Mouse (Mus musculus): ENCODE measurements at regions not wholly inside any gene's neighbourhood (a gene's known extent, or its start where the extent isn't known, plus 50 kb on each side); places are given as distances from the start of the nearest gene placed in this dataset.

DNA sequence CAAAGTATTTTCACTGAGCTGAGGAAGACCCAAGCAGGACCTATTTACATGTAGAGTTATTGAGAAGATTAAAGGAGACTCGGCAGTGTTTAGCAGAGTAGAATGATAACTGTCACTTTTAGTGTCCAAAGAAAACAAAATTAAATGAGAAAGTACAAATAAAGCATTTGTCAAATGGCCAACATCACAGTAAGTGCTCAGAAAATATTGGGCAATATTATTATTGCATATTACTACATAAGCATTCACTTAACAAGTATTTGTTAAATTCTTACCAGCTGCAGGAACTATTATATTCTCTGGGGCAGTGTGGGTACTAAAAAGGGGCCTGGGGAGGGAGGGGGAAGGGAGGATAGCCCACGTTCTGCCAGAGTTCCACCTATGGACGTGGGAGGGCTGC, 224.5 kb upstream of the Noct start:
- H3K9ac ChIP-seq (replicated peaks) = no peak overlapping the region
- H3K27ac ChIP-seq = no peak overlapping the region
- no peaks in the 10 kb centered on the region for H3K27me3 ChIP-seq
- H3K4me2 ChIP-seq (replicated peaks) = no peak overlapping the region
- peaks cover 11% of the 10 kb centered on the region for H3K4me1 ChIP-seq (replicated peaks)
- ATAC-seq = no peak
- WGBS = 77% methylated on average over 3 of the region's 3 CpGs
- no peaks in the 10 kb centered on the region for H3K9me3 ChIP-seq
- H3K4me3 ChIP-seq (replicated peaks) = no peak overlapping the region
- H3K36me3 ChIP-seq = no peaks in the 10 kb centered on the region

GRCm38 (mm10) chr3:51000938-51001337, 223.3 kb upstream of the Noct start:
- Histone ChIP-seq H3K4me1 (replicated peaks) (peaks cover 11% of the 10 kb centered on the region), H3K36me3 (no peaks in the 10 kb centered on the region), H3K27ac (no peak overlapping the region), H3K9ac (replicated peaks) (no peak overlapping the region), H3K4me2 (replicated peaks) (no peak overlapping the region), H3K4me3 (replicated peaks) (no peak overlapping the region), H3K9me3 (no peaks in the 10 kb centered on the region), H3K27me3 (no peaks in the 10 kb centered on the region)
- ATAC-seq = no peak
- WGBS = 92% methylated on average over 7 of the region's 7 CpGs

GRCm38 (mm10) chr3:51002662-51003061, 221.6 kb upstream of the Noct start:
- ATAC-seq = peak; percentile 55; the same call in 1 of the 2 replicates
- peaks cover 11% of the 10 kb centered on the region for H3K4me1 ChIP-seq (replicated peaks)
- WGBS = 30% methylated on average over 6 of the region's 6 CpGs
- H3K9ac ChIP-seq (replicated peaks) = no peak overlapping the region
- no peaks in the 10 kb centered on the region for H3K36me3 ChIP-seq
- H3K9me3 ChIP-seq = no peaks in the 10 kb centered on the region
- H3K27ac ChIP-seq = no peak overlapping the region
- no peak overlapping the region for H3K4me2 ChIP-seq (replicated peaks)
- no peak overlapping the region for H3K4me3 ChIP-seq (replicated peaks)
- H3K27me3 ChIP-seq = no peaks in the 10 kb centered on the region

DNA sequence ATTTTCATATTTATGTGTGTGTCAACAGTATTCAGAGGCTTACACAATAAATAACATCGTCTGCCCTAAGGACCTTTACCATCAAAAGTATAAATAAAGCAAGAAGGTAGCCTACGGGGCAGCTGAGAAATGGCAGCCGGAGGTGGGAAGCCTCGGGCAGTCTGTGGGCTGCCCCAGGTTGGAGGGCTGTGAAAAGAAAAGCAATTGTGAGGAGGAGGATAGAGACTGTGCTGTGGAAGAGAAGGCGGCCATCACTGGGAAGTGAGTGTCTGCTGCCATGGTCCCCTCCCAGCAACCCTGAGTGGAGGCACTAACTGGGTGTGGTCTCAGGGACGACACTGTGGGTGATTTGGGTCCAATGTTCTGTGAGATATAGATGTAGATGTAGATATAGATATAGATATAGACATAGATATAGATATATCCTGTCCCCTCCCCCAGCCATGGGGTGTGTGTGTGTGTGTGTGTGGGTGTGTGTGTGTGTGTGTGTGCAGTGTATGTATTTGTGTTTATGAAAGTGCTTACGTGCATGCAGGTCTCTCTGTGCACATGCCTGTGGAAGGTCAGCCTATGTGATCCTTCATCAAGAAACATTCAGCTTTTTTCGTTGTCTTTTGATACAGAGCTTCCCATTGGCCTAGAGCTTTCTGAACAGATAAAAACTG, 220.6 kb upstream of the Noct start:
- WGBS = 63% methylated on average over 8 of the region's 8 CpGs
- Histone ChIP-seq H3K4me1 (replicated peaks) (peaks cover 11% of the 10 kb centered on the region), H3K4me3 (replicated peaks) (no peak overlapping the region), H3K27ac (no peak overlapping the region), H3K9me3 (no peaks in the 10 kb centered on the region), H3K27me3 (no peaks in the 10 kb centered on the region), H3K36me3 (no peaks in the 10 kb centered on the region), H3K4me2 (replicated peaks) (no peak overlapping the region), H3K9ac (replicated peaks) (no peak overlapping the region)
- ATAC-seq = peak; percentile 60; the same call in 1 of the 2 replicates

DNA sequence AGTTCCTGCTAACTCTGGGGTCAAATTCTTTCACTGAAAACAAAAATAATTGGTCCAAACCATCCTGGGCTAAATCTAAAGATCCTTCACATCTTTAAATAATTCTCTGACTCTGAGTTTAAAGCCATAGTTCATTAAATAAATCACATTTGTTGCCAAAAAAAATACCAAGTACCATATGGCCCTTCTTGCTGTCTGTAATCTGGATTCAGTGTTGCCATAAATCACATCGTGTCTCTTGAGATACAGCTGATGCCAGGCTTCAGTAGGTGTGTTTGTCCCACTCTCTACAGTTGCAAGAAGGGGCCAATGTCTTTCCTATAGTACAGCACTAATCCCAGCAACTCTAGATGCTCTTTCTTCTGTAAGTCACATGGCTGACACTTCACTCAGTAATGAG, 220.0 kb upstream of the Noct start:
- Histone ChIP-seq H3K9me3 (no peaks in the 10 kb centered on the region), H3K4me2 (replicated peaks) (no peak overlapping the region), H3K36me3 (no peaks in the 10 kb centered on the region), H3K4me1 (replicated peaks) (peaks cover 11% of the 10 kb centered on the region), H3K4me3 (replicated peaks) (no peak overlapping the region), H3K9ac (replicated peaks) (no peak overlapping the region), H3K27me3 (no peaks in the 10 kb centered on the region), H3K27ac (no peak overlapping the region)
- no peak for ATAC-seq
- 80% methylated on average over 1 of the region's 1 CpGs for WGBS

DNA sequence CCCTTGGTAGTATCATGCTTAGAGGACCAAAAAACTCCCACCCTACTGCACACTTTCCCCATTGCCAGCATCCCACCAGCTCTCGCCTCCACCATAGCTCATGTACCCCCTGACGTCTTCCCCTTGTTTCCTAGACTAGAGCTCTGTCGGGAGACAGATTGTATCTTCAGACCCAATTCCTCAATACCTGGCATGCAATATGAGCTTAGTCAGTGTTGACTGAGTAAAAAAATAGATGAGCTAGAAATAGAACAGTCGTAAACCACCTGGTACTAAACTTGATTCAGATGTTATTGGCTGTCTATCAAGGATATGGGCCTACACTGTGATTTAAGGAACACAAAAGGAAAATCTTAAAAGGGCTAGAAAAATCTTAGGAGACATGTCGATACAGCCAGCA, 215.1 kb upstream of the Noct start:
- Histone ChIP-seq H3K9ac (replicated peaks) (no peak overlapping the region), H3K4me1 (replicated peaks) (no peaks in the 10 kb centered on the region), H3K27ac (no peak overlapping the region), H3K4me2 (replicated peaks) (no peak overlapping the region), H3K36me3 (no peaks in the 10 kb centered on the region), H3K27me3 (no peaks in the 10 kb centered on the region), H3K9me3 (no peaks in the 10 kb centered on the region), H3K4me3 (replicated peaks) (no peak overlapping the region)
- no peak for ATAC-seq
- WGBS = 86% methylated on average over 5 of the region's 5 CpGs

DNA sequence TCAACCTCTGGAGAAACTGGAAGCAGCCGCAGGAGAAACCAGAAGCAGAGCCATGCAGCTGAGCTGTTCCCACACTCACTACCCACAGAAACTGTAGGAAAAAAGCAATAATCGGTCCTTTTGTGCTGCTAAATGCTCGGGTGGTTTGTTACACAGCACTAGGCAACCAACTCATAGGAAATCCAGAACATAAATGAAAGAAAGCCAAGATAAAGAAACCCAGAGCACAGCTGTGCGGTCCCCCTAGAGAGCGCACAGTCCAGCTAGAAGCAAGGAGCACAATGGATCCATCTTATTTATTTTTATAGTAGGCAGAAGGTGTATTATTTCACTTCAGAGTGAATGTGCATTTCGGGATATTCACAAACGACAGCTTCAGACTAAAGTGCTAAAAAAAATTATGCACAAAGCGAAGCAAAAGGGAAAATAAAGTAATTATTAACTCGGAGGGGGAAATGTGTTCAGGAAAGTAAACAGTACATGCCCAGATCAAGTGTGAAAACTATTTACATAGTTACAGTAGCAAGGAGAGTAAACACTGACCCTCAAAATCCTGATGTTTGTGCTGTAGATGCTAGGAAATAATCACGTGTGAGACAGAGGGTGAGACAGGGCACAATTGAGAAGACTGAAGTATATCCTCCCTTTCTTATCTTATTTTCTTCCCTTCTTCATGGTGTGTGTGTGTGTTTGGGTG, 204.4 kb upstream of the Noct start:
- Histone ChIP-seq H3K4me1 (replicated peaks) (0 out of 2 replicates have a peak, but pooled peaks cover 6% of the 10 kb centered on the region), H3K4me2 (replicated peaks) (no peak overlapping the region), H3K27me3 (no peaks in the 10 kb centered on the region), H3K27ac (no peak overlapping the region), H3K4me3 (replicated peaks) (no peak overlapping the region), H3K9ac (replicated peaks) (no peak overlapping the region), H3K9me3 (no peaks in the 10 kb centered on the region), H3K36me3 (no peaks in the 10 kb centered on the region)
- 69% methylated on average over 10 of the region's 10 CpGs for WGBS
- ATAC-seq = no peak

GRCm38 (mm10) chr3:51024655-51025054, 199.6 kb upstream of the Noct start:
- H3K9ac ChIP-seq (replicated peaks) = no peak overlapping the region
- H3K4me1 ChIP-seq (replicated peaks) = 0 out of 2 replicates have a peak, but pooled peaks cover 7% of the 10 kb centered on the region
- 21% methylated on average over 6 of the region's 6 CpGs for WGBS
- no peak overlapping the region for H3K27ac ChIP-seq
- no peak for ATAC-seq
- no peaks in the 10 kb centered on the region for H3K27me3 ChIP-seq
- no peaks in the 10 kb centered on the region for H3K9me3 ChIP-seq
- no peaks in the 10 kb centered on the region for H3K36me3 ChIP-seq
- no peak overlapping the region for H3K4me3 ChIP-seq (replicated peaks)
- H3K4me2 ChIP-seq (replicated peaks) = no peak overlapping the region

DNA sequence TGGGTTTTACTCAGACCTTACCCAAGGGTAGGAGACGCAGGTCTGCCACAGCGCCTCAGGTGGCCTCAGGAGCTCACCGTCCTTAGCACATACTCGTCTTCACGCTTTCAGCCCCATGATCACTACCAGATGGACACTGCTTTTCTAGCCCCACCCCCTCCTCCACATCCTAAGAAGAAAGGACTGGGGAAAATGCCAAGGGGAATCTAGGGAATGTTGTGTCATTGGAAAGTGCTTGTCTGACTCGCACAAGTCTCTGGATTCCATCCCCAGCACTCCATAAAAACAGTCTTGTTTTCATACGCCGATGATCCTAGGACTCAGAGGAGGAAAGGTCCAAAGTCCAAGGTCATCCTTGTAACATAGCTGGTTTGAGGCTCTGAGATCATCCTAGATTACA, 192.4 kb upstream of the Noct start:
- Histone ChIP-seq H3K9me3 (no peaks in the 10 kb centered on the region), H3K4me2 (replicated peaks) (no peak overlapping the region), H3K36me3 (no peaks in the 10 kb centered on the region), H3K27me3 (no peaks in the 10 kb centered on the region), H3K4me1 (replicated peaks) (no peaks in the 10 kb centered on the region), H3K4me3 (replicated peaks) (no peak overlapping the region), H3K9ac (replicated peaks) (no peak overlapping the region), H3K27ac (no peak overlapping the region)
- WGBS = 84% methylated on average over 8 of the region's 8 CpGs
- ATAC-seq = no peak

- no peak overlapping the region for H3K4me2 ChIP-seq (replicated peaks)
- H3K4me3 ChIP-seq (replicated peaks) = no peak overlapping the region
- H3K9me3 ChIP-seq = no peaks in the 10 kb centered on the region
- H3K36me3 ChIP-seq = no peaks in the 10 kb centered on the region
- H3K27me3 ChIP-seq = no peaks in the 10 kb centered on the region
- ATAC-seq = no peak
- no peaks in the 10 kb centered on the region for H3K4me1 ChIP-seq (replicated peaks)
- no peak overlapping the region for H3K27ac ChIP-seq
- no peak overlapping the region for H3K9ac ChIP-seq (replicated peaks)
- 91% methylated on average over 2 of the region's 2 CpGs for WGBS
These were observed 191.0 kb upstream of the Noct start for GRCm38 (mm10) chr3:51033292-51033691.

DNA sequence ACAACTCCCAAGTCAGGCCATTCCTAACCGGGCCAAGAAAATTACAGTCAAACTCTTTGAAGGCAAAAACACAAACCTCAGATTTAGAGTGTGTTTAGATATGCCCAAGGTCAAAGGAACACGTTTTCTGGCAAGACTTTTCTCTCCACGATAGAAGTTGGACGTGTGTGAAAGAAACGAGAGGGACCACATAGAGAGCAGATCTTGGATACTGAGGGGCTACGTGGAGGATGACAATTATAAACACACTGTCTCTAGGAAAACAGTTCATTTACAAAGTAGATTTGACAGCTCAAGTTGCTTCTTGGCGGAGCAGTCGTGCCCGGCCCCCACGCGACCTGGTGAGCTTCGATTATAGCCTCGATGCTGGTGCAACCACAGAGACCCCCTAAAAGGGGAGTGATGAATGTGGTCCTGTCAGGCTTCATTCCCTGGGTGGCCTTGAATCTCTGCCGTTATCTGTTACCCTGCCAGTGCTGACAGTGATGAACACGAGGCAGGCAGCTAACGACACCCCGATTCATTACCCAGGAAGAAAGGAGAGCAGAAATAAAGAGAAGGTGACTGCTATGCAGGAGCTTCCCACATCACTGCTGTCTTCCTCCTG, 187.4 kb upstream of the Noct start:
- H3K4me1 ChIP-seq (replicated peaks) = 0 out of 2 replicates have a peak, but pooled peaks cover 6% of the 10 kb centered on the region
- WGBS = 83% methylated on average over 17 of the region's 17 CpGs
- no peaks in the 10 kb centered on the region for H3K36me3 ChIP-seq
- H3K9ac ChIP-seq (replicated peaks) = no peak overlapping the region
- no peak overlapping the region for H3K4me2 ChIP-seq (replicated peaks)
- no peak overlapping the region for H3K27ac ChIP-seq
- ATAC-seq = no peak
- H3K4me3 ChIP-seq (replicated peaks) = no peak overlapping the region
- no peaks in the 10 kb centered on the region for H3K27me3 ChIP-seq
- no peaks in the 10 kb centered on the region for H3K9me3 ChIP-seq

DNA sequence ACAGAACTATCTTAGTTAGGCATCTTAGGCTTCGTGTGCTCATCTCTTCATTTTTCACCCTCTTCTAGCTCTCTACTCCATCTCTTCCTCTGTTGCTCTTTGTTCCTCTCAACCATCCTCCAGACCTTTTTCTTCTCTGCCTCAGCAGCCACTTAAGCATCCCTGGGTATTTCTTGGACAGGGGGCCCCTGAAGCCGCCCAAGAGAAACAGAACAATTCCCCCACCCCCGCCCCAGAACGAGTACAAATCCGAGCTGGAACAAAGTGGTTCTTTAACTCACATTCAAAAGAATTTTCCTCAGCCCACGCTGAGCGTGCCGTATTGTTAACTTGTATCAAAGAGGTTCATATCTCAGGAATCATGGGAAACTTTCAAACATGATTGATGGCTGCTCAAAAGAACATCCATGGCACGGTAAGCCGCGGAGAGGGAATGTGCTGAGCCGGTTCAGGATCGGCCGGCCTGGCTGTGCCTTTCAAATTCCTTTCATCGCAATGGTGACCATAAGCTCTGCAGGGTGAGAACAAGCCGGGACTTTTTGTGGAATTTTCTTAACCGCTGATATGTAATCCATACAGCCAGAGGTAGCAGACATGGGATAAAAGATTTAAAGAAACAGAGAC, 181.9 kb upstream of the Noct start:
- WGBS = 32% methylated on average over 17 of the region's 17 CpGs
- no peaks in the 10 kb centered on the region for H3K9me3 ChIP-seq
- 0 out of 2 replicates have a peak overlapping the region, but pooled peaks have one; percentile 37 for H3K27ac ChIP-seq
- H3K4me1 ChIP-seq (replicated peaks) = 0 out of 2 replicates have a peak, but pooled peaks cover 12% of the 10 kb centered on the region
- no peaks in the 10 kb centered on the region for H3K36me3 ChIP-seq
- H3K4me3 ChIP-seq (replicated peaks) = no peak overlapping the region
- peak; percentile 51 for ATAC-seq
- H3K9ac ChIP-seq (replicated peaks) = no peak overlapping the region
- no peaks in the 10 kb centered on the region for H3K27me3 ChIP-seq
- peak overlapping the region; percentile 27 for H3K4me2 ChIP-seq (replicated peaks)

All from midbrain, embryonic 13.5 days (tissue).